Mouse (Mus musculus) hindlimb bud, embryonic 11.5 days (tissue): ENCODE data around the gene Synj1.
A peak's percentile ranks its signal among the peaks of the same experiment; 100 is the strongest.

ENCODE experiments used
- DNase-seq: peaks from one replicate; pipeline ENCODE4 v3.0.0-alpha.2; 2012; ENCODE audit warnings: low read depth, low spot score; ENCODE audit errors: extremely low spot score

Synj1 gene

GRCm38 (mm10) chr16:91011021-91011683, at the start of gene Synj1:
Synj1 (minus strand) TSS chr16:91011308.
- peak; percentile 30 for DNase-seq

GRCm38 (mm10) chr16:91057741-91058140, 46.6 kb upstream of the Synj1 start:
- no peak for DNase-seq

GRCm38 (mm10) chr16:91057261-91057660, 46.2 kb upstream of the Synj1 start:
- no peak for DNase-seq

- DNase-seq, result no peak
These were observed 45.1 kb upstream of the Synj1 start for GRCm38 (mm10) chr16:91056043-91056821.

- DNase-seq, result no peak
These were observed 44.0 kb upstream of the Synj1 start for GRCm38 (mm10) chr16:91055150-91055549.

GRCm38 (mm10) chr16:91053599-91053998, 42.5 kb upstream of the Synj1 start:
- DNase-seq, result no peak

- DNase-seq, result no peak
These were observed 34.4 kb upstream of the Synj1 start for GRCm38 (mm10) chr16:91045511-91045910.

- DNase-seq, result peak; percentile 93
These were observed 33.4 kb upstream of the Synj1 start, which contains the start of gene Paxbp1 for GRCm38 (mm10) chr16:91044270-91045182. Paxbp1 (minus strand) TSS chr16:91044543.

- no peak for DNase-seq
These were observed 32.5 kb upstream of the Synj1 start for GRCm38 (mm10) chr16:91043461-91044248.

- no peak for DNase-seq
These were observed 31.5 kb upstream of the Synj1 start for GRCm38 (mm10) chr16:91042640-91043039.

- no peak for DNase-seq
These were observed 24.8 kb upstream of the Synj1 start for GRCm38 (mm10) chr16:91035866-91036265.

- no peak for DNase-seq
These were observed 19.6 kb upstream of the Synj1 start for GRCm38 (mm10) chr16:91030751-91031150.

- DNase-seq, result no peak
These were observed 18.8 kb upstream of the Synj1 start for GRCm38 (mm10) chr16:91029901-91030300.

GRCm38 (mm10) chr16:91029161-91029743, 18.1 kb upstream of the Synj1 start:
- no peak for DNase-seq

- no peak for DNase-seq
These were observed 15.2 kb upstream of the Synj1 start for GRCm38 (mm10) chr16:91026290-91026689.

GRCm38 (mm10) chr16:91023384-91023783, 12.3 kb upstream of the Synj1 start:
- no peak for DNase-seq

- DNase-seq, result no peak
These were observed 9.9 kb upstream of the Synj1 start for GRCm38 (mm10) chr16:91020842-91021483.

GRCm38 (mm10) chr16:91019476-91019875, 8.4 kb upstream of the Synj1 start:
- no peak for DNase-seq

GRCm38 (mm10) chr16:91015761-91016160, 4.7 kb upstream of the Synj1 start:
- no peak for DNase-seq

- DNase-seq, result no peak
These were observed 739 bp upstream of the Synj1 start for GRCm38 (mm10) chr16:91011847-91012246.
